Mouse (Mus musculus): ENCODE measurements around the gene Psmb6. TPM values are rescaled to one million over a fixed set of nuclear protein-coding genes. Genes with fewer than 3 reads are reported as not detected.
A peak's percentile ranks its signal among the peaks of the same experiment; 100 is the strongest.

Gene Psmb6
- polyA plus RNA-seq, 1 experiment = 141 TPM

DNA sequence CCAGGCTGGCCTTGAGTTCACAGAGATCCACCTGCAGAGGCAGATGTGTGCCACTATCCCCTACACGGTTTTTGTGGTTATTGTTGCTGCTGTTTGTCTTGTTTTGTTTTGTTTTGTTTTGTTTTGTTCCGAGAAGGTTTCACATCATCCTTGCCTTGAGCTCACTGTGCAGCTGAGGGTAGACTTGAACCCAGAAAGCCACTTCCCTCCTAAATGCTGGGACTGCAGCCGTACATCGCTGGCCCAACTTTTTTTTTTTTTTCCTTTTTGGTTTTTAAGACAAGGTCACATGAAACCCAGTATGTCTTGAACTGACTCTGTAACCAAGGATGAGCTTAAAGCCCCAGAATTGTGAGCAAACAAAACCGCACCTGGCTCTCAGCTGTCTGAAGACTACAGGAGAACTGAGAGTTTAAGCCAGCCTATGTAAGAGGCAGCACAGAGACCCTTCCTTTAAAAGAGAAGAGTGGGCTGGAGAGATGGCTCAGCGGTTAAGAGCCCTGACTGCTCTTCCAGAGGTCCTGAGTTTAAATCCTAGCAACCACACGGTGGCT, 18.1 kb upstream of the Psmb6 start:
- Histone ChIP-seq H3K4me1 (ENCODE audit: control insufficient read depth, insufficient read depth, low read length) (peaks cover 14% of the 10 kb centered on the region), H3K4me3 (ENCODE audit: insufficient read depth, low read length) (no peak overlapping the region), H3K27ac (ENCODE audit: insufficient read depth, low read depth, low read length) (no peak overlapping the region)
- TF ChIP-seq POLR2A (IDR thresholded peaks at IDR 0.05; ENCODE audit: borderline replicate concordance, low read depth, low read length) (no peak), CTCF (IDR thresholded peaks at IDR 0.05; ENCODE audit: low read depth, low read length) (no peak)

DNA sequence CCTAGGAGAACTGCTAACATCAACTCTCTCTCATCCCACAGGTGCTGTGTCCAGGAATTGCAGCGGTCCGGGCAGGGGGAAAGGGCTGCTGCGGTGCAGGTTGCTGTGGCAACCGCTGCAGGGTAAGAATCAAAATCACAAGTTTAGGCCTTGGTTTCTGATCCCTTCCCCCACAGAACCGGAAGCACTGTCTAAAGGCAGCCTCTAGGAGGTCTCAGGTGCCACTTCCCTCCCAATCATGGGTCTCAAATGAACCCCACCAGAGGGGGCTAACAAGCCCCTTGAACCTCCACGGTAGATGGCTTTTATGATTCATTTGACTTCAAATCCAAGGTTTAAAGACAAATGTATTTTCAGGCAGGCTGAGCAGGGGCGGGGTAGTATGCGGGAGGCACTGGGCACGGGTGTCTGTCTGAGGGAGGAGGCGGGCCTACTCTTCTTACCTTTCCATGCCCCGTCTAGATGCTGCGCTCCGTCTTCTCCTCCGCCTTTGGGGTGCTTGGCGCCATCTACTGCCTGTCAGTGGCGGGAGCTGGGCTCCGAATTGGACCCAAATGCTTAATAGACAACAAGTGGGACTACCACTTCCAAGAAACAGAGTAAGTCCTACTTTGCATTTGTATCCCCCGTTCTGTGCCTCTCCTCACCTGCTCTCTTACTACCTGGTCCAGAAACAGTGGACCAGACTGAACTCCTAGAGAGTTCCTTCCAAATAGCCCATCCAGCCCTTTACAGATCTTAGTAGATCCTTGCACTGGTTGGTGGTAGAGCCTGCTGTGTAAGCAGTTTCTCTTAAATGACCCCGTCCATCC, 15.2 kb upstream of the Psmb6 start:
- Histone ChIP-seq H3K4me3 (ENCODE audit: insufficient read depth, low read length) (no peak overlapping the region), H3K4me1 (ENCODE audit: control insufficient read depth, insufficient read depth, low read length) (peaks cover 8% of the 10 kb centered on the region), H3K27ac (ENCODE audit: insufficient read depth, low read depth, low read length) (no peak overlapping the region)
- TF ChIP-seq POLR2A (IDR thresholded peaks at IDR 0.05; ENCODE audit: borderline replicate concordance, low read depth, low read length) (no peak), CTCF (IDR thresholded peaks at IDR 0.05; ENCODE audit: low read depth, low read length) (peak; percentile 50; the same call in 1 of the 2 replicates)

DNA sequence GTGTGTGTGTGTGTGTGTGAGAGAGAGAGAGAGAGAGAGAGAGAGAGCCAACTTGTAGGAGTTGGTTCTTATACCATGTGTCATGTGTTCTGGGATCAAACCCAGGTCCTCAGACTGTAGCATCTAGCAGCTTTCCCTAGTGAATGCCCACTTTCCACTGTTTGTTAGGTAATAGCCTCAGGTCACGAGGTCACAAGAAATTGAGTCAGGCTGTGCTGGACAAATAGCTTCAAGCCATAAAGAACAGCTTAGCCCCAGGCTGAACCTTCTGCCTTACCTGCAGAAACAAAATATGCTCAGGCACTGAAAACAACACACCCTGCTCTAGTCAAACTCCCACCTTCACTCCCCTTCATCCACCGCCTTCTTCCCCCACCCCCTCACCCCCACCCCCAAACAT, 13.9 kb upstream of the Psmb6 start:
- no peak for TF ChIP-seq CTCF (IDR thresholded peaks at IDR 0.05; ENCODE audit: low read depth, low read length)
- no peak for TF ChIP-seq POLR2A (IDR thresholded peaks at IDR 0.05; ENCODE audit: borderline replicate concordance, low read depth, low read length)
- H3K4me1 ChIP-seq (ENCODE audit: control insufficient read depth, insufficient read depth, low read length) = peaks cover 4% of the 10 kb centered on the region; the same call in 1 of the 2 replicates
- no peak overlapping the region for H3K4me3 ChIP-seq (ENCODE audit: insufficient read depth, low read length)
- no peak overlapping the region for H3K27ac ChIP-seq (ENCODE audit: insufficient read depth, low read depth, low read length)

DNA sequence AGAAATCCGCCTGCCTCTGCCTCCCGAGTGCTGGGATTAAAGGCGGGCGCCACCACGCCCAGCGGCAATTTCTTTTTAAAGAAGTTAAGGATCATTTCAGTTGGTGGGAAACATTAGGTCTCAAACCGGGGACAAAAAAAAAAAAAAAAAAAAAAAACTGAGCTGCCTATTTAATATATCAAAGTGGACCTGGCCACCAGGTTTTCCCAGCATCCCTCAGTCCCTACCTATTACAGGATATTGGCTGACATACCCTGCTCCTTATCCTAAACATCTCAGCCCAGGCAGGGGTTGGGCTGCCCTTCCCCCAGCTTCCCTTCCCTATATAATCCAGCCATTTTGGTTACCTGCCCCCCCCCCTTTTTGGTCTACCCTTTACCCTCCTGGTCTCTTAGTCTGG, 13.3 kb upstream of the Psmb6 start:
- Histone ChIP-seq H3K4me1 (ENCODE audit: control insufficient read depth, insufficient read depth, low read length) (0 out of 2 replicates have a peak, but pooled peaks cover 3% of the 10 kb centered on the region), H3K27ac (ENCODE audit: insufficient read depth, low read depth, low read length) (no peak overlapping the region), H3K4me3 (ENCODE audit: insufficient read depth, low read length) (no peak overlapping the region)
- TF ChIP-seq POLR2A (IDR thresholded peaks at IDR 0.05; ENCODE audit: borderline replicate concordance, low read depth, low read length) = no peak
- TF ChIP-seq CTCF (IDR thresholded peaks at IDR 0.05; ENCODE audit: low read depth, low read length) = no peak

DNA sequence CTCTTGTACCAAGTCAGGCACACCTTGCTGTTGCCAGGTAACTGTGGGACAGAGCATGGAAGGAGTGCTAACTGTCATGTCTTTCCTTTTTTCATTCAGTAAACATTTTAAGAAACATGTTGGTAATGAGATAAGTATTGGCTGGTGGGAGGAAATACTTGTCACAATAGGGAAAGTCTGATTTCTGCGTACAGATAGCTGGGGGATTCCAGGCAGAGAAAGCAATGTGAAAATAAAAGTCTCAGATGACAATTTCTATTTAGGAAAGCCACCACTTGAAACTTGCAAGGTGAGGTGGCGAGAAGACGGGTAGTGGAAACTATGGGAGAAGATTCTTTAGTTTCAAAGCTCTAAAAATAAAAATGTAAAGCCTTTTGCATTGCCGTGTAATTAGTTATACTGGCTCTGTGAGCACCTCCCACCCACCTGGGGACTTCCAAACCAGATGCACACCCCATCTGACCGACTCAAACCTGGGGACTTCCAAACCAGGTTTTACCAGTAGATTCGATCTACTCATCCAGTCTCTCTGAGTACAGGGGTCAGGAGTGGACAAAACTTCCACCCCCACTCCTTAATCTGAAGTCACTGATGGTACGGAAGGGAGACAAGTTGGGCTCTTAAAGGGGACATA, 12.3 kb upstream of the Psmb6 start:
- Histone ChIP-seq H3K27ac (ENCODE audit: insufficient read depth, low read depth, low read length) (no peak overlapping the region), H3K4me1 (ENCODE audit: control insufficient read depth, insufficient read depth, low read length) (0 out of 2 replicates have a peak, but pooled peaks cover 3% of the 10 kb centered on the region), H3K4me3 (ENCODE audit: insufficient read depth, low read length) (no peak overlapping the region)
- TF ChIP-seq POLR2A (IDR thresholded peaks at IDR 0.05; ENCODE audit: borderline replicate concordance, low read depth, low read length) = no peak
- no peak for TF ChIP-seq CTCF (IDR thresholded peaks at IDR 0.05; ENCODE audit: low read depth, low read length)

DNA sequence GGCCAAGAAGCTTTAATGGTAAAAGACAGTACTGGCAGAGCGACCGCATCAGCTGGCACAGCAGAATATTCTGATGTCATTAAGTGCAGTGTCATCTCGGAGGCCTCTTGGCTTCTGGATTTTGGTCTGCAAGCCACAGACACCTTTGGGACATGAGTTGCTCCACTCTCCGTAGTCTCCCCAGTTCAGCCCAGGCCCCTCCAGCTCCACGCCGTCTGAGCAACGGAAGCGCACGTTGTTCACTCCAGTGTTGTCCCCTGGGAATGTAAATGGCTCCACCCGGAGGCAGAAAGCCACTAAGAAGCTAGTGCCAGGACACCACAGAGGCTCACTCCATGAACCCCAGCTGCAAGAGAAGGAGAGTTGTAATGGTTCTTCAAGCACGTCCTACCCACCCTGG, 11.6 kb upstream of the Psmb6 start:
- H3K4me1 ChIP-seq (ENCODE audit: control insufficient read depth, insufficient read depth, low read length) = 0 out of 2 replicates have a peak, but pooled peaks cover 3% of the 10 kb centered on the region
- no peak overlapping the region for H3K4me3 ChIP-seq (ENCODE audit: insufficient read depth, low read length)
- no peak overlapping the region for H3K27ac ChIP-seq (ENCODE audit: insufficient read depth, low read depth, low read length)
- TF ChIP-seq POLR2A (IDR thresholded peaks at IDR 0.05; ENCODE audit: borderline replicate concordance, low read depth, low read length) = no peak
- TF ChIP-seq CTCF (IDR thresholded peaks at IDR 0.05; ENCODE audit: low read depth, low read length) = no peak

DNA sequence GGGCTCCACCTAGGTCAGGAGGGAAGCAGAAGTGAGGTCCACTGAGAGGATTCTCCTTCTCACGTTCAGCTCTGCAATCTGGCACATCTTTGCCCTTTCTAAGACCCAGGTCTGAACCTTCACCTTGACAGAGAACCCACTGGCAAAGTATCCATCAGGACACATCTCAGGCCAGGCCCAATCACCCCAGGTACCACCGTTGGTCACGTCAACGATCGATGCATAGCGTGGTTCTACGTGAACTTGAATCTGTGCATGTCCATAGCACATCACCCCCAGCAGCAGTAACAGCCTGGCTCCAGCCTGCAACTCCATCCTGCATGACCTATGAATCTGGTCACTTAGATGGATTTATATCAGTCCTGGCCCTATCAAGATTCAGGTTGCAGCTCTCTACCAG, 10.9 kb upstream of the Psmb6 start, which contains the start of gene Vmo1:
Vmo1 (minus strand) TSS at position 329 of the 400 bp plus-strand sequence.
- TF ChIP-seq POLR2A (IDR thresholded peaks at IDR 0.05; ENCODE audit: borderline replicate concordance, low read depth, low read length) = no peak
- no peak for TF ChIP-seq CTCF (IDR thresholded peaks at IDR 0.05; ENCODE audit: low read depth, low read length)
- no peak within 1 kb of the TSS for H3K27ac ChIP-seq (ENCODE audit: insufficient read depth, low read depth, low read length)
- no peak within 1 kb of the TSS for H3K4me3 ChIP-seq (ENCODE audit: insufficient read depth, low read length)
- 0 out of 2 replicates have a peak, but pooled peaks cover 3% of the 10 kb centered on the region for H3K4me1 ChIP-seq (ENCODE audit: control insufficient read depth, insufficient read depth, low read length)

DNA sequence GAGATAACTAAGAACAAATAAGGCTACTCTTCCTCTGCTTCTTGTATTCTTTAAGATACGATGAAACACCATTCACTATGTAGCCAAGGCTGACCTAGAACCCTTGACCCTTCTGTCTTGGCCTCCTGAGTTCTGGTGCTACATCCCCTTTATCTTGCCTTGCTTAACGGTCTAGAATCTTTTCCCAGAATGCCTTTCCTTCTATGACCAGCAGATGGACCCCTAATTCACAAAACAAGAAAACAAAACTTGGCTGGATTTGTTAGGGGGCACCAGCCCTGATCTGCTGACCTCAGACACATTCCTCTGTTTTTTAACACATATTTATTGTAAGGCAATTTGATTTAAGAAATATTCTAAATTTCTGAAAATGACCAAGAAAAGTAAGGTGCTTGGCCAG, 8.8 kb upstream of the Psmb6 start:
- TF ChIP-seq POLR2A (IDR thresholded peaks at IDR 0.05; ENCODE audit: borderline replicate concordance, low read depth, low read length) = no peak
- TF ChIP-seq CTCF (IDR thresholded peaks at IDR 0.05; ENCODE audit: low read depth, low read length) = no peak
- no peak overlapping the region for H3K4me3 ChIP-seq (ENCODE audit: insufficient read depth, low read length)
- no peaks in the 10 kb centered on the region for H3K4me1 ChIP-seq (ENCODE audit: control insufficient read depth, insufficient read depth, low read length)
- H3K27ac ChIP-seq (ENCODE audit: insufficient read depth, low read depth, low read length) = no peak overlapping the region

DNA sequence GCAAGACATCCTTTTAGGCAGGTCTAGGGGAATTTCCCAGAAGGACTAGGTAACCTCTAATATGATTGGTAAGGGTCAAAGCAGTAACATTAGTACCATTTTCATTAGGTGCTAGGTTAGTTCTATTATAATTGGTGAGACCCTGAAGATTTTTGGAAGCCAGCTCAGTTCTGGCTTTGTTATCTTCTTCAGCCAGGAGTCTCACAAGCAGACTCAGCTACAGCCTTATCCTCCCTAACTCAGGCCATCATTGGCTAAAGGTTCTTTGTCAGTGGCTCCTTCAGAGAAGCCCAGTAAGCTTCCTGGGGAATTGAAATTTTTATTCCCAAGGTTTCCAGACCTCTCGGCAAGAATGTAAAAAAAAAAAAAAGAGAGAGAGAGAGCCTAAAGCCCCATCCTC, 6.7 kb upstream of the Psmb6 start:
- H3K4me3 ChIP-seq (ENCODE audit: insufficient read depth, low read length) = no peak overlapping the region
- H3K27ac ChIP-seq (ENCODE audit: insufficient read depth, low read depth, low read length) = no peak overlapping the region
- TF ChIP-seq POLR2A (IDR thresholded peaks at IDR 0.05; ENCODE audit: borderline replicate concordance, low read depth, low read length) (no peak), CTCF (IDR thresholded peaks at IDR 0.05; ENCODE audit: low read depth, low read length) (no peak)
- no peaks in the 10 kb centered on the region for H3K4me1 ChIP-seq (ENCODE audit: control insufficient read depth, insufficient read depth, low read length)

DNA sequence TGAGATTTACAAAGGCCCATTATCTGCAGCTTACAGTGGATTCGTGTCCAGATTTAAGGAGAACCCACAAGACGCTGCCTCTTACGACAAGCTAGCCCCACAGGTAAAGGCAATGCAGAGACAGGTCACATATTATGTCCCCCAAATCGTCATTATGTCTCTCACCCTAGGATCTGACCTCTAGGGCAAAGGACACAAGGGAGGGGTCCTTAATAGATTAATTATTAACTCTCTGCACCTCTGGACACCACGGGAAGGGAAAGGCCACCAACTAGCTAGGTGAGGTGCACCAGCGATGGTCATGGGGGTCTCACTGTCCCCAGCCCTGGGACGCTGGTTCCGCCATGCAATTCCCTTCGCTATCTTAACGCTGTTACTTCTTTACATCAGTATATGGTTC, 6.2 kb upstream of the Psmb6 start, which contains the start of gene Gltpd2:
Gltpd2 (plus strand) TSS at position 274 of the 400 bp plus-strand sequence.
- Histone ChIP-seq H3K4me1 (ENCODE audit: control insufficient read depth, insufficient read depth, low read length) (no peaks in the 10 kb centered on the region), H3K4me3 (ENCODE audit: insufficient read depth, low read length) (no peak within 1 kb of the TSS), H3K27ac (ENCODE audit: insufficient read depth, low read depth, low read length) (no peak within 1 kb of the TSS)
- TF ChIP-seq CTCF (IDR thresholded peaks at IDR 0.05; ENCODE audit: low read depth, low read length) (no peak), POLR2A (IDR thresholded peaks at IDR 0.05; ENCODE audit: borderline replicate concordance, low read depth, low read length) (no peak)

All from bone marrow macrophage, adult 2 months (primary cell).